Mouse (Mus musculus) inflammation-experienced regulatory T-cells, adult 6 months (primary cell): ENCODE measurements around the gene Nol3. TPM values are rescaled to one million over a fixed set of nuclear protein-coding genes. Genes with fewer than 3 reads are reported as not detected.

Experiments used
- ATAC-seq: one replicate; pipeline ENCODE4 v1.8.0; 2017
- polyA plus RNA-seq, 3 experiments: library from polyadenylated mRNA; unstranded; fragments of 100-300 nt; shearing (Covaris generic); gene quantifications; one replicate each; pipeline ENCODE4 v1.2.1; 2017

Gene Nol3
- polyA plus RNA-seq, 3 experiments from 2014 or later: 0.26 TPM; not detected in 2

DNA sequence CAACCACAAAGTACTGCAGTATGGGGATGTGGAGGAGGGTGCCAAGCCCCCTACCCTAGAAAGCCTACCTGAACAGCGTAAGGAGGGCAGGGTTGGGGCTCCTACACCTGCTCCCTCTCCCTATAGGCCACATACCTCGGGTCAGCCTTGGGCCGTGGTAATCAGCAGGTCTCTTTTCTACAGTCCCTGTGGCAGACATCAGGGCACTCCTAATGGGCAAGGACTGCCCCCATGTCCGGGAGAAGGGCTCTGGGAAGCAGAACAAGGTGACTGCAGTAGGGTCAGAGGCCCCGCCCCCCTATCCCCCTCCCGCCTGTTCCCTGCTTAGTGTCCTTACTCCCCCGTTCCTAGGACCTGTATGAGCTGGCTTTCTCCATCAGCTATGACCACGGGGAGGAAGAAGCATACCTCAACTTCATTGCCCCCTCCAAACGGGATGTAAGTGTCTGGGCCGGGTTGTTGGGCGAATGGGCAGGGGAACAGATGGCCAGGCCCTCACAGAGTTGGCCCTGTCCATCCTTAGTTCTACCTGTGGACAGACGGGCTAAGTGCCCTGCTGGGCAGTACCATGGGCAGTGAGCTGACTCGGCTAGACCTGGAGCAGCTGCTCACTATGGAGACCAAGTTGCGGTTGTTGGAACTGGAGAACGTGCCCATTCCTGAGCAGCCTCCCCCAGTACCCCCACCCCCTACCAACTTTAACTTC lies 33.4 kb downstream of the Nol3 start:
- no peak for ATAC-seq

DNA sequence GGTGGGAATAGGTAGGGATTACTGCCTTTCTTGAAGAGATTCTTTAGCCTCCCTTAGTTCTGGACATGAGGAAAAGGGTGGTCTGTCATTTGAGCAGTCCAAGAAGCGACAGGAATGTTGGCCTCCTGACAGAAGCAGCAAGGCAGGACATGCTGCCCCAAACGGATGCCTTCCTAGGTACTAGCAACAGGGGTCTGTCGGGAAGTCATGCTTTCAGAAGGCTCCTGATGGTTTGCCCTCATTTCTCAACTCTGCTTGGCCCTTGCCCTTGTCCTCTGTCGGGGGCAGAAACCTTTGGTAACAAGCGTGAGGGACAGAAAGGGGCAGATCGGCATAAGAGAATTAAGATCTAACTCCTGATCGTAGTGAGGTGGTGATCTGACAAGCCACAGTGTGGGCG lies 34.2 kb downstream of the Nol3 start:
- no peak for ATAC-seq

DNA sequence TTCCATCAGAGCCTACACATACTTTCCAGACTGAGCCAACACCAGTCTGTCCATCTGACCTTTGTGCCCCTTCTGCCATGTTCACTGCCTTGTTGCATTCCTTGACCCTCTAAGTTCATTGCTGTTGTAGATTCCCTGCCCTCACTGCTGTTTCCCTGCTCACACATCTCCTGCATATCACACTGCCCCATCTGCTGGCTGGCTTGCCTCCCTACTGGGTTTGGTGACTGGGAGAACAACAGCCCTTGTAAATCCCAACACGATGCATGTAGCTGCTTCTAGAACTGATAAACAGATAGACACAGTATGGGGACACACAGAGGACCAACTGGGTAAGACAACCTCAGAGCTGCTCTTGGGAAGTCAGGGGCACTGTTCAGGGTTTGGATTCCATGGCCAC lies 35.8 kb downstream of the Nol3 start:
- ATAC-seq: no peak

DNA sequence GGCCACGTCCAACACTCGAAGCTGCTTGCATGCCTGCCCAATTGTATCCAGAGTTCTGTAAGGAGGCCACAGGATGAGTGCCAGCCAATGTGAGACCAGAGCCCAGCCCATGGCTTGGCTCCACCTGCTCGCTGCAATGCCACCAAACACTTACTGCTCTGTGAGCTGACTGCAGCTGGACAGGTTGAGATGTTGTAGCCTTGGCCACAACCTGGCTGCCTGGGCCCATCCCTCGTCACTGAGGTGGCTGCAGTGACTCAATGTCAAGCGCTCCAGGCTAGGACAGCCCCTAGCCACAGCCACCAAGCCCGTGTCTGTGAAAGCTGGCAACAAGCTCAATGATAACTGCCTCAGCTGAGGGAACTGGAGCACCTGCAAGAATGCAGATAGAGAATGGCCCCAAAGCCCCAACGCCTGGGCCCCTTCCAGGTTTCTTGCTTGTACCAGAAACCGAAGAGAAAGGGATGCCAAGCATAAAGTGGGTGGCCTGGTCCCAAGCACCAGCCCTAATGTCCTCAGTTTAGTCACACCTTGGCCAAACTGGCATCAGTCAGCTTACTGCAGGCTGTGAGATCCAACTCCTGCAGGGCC lies 37.0 kb downstream of the Nol3 start:
- no peak for ATAC-seq

DNA sequence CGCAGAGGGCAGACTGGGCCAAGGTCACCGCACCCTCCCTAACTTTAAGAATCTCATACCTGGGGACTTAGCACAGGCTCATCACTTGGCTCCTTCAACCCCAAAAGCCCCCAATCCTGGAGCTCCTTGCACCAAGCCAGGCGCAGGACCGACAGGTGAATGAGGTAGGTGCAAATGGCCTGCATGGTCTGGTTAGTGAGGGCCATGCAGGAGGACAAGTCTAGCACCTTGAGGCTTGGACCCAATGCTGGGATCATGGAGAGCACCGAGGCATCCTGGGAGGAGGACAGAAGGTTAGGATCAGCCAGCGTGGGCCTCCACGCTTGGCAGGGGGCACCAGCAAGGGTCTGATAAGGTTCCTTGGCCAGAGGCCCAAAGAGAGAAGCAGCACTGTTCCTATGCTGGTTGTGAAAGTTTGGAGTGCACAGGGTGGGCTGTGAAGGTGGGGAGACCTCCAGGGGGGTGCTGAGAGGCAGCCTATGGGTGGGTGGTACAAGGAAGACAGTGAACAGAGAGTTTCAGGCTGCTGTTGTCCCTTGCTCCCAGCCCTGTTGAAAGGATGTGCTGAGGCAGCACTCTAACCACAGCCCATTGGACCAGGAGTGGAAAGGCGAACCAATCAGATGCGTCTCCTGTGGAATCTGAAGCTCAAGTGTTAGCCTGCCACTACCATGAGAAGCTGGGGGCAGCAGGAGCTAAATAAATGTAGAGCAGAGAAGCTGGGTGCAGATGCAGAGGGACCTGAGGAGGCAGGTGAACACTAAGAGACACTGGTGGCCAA lies 37.9 kb downstream of the Nol3 start:
- no peak for ATAC-seq

DNA sequence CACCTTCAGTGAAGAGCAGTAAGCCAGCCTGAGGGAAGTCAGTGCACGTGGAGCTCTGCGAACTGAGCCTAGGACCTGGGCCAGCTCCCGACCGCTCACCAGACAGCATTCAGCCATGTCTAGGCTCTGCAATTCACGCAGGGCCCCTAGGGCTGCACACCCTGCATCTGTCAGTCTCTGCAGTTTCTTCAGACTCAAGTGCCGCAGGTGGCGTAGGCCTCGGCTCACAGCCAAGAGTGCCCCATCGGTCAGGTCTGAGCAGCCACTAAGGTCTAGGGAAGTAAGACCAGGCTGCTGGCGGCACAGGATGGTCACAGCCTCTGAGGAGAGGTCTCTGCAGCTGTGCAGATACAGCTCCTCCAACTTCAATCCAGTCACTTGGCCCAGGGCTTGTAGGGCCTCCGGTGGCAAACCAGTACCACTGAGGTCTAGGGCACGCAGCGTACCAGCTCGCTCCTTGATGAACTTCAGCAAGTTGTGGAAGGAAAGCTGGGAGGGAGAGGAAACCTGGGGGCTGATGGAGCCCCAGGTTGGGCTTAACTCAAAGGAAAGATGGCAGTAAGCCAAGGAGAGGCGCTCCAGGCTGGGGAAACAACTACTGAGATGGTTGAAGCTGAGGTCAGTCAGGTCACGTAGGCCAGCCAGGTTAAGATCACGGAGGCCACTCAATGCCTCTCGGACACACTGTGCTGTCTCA lies 39.3 kb downstream of the Nol3 start:
- ATAC-seq: no peak

DNA sequence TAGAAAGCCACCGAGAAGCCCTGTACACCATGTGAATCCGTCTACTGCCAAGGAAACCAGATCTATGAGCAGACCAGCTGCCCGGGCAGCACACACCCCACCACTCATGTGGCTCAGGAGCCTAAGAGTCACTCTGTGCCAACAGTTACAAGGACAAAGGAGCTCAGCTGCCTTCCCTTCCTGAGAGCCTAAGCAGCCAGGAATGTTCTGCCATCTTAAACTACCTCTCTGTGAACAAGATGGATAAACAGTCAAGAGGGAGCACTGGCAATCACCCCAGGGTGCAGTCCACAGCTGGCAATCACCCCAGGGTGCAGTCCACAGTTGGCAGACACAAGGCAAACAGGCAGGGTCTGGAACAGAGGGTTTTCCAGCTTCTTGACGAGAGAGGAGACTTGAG lies 42.0 kb downstream of the Nol3 start:
- ATAC-seq: no peak

DNA sequence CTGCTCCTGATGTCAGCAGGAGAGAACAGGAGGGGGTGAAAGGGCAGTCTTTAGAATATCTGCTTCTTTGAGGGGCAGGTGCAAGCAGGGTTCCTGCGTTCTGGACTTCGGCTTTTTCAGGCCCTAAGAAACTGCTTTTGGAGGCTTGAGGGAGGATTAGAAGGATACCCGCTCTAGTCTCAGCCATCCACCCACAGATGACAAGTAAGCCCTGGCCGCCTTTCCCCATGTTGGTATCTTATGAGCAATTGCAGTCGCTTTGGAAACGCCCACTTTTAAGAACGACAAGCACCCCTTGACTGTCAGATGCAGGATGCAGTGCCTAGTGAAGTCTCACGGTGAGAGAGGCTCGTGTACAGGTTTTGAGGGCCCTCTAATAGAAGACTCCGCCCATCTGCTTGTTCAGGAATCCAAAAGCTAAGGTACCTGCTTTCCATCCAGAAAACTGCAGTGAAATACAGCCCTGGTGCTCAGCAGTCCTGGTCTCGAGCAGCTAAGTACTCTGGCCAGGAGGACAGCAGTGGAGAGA lies 42.8 kb downstream of the Nol3 start:
- no peak for ATAC-seq

DNA sequence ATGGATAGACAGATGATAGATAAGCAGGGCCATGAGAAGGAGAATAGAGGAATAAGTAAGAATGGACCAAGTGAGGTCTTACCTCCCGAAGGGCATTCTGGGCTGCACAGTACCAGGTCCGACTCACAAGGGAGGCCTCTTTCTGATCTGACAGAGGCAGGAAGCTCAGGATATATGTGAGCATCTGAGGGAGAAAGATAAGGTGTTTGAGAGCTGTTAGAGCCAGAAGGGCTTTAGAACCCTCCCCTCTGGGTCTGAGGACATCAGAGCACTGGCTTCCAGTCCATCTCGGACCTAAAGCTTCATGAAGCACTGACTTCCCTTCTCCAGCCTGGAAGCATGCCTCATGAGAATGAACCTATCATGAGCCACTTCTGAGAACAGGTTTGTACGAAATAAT lies 47.2 kb downstream of the Nol3 start:
- no peak for ATAC-seq

DNA sequence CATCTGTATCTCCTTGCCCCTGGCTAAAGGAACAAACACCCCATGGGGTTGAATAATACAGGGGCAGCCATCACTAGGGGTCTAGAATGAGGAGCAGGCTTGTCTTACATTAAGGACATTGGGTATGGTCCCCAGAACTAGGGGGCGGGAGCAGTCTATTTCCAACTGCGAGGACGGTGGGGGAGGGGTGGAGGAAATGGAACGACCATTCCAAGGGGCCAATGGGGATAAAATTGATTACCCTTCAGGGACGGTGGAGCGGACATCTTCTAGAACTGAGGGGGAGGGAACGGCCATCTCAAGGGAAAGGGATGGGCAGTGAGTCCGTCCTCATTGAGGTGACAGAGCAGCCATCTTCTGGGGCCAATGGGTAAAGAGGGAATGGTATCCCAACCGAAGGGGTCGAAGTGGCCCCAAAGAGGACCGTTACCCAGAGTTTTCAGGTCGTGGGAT lies 49.7 kb downstream of the Nol3 start:
- no peak for ATAC-seq

DNA sequence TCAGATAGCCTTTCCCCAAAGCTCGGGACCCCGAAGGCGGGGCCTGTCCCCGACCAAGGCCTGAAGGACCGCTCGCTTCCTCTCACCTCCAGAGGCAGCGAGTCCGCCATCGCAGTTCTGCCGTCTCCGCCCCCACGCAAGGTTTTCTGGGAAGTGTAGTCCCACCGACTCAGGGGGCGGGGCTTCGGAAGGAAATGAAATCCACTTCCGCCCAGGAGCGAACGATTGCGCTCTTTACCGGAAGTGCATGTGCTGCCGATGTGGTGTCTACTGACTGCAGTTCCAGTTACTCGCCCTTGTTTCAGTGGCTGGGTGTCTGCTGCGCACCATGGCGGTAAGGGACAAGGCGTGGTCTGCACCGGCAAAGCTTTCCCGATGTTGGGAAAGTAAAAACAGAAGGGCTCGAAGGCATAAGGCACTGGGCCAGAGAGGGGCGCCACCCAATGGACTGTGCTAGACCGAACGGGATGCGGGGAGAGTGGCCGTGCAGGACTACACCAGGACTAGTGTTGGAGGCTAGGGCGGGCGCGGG lies 50.3 kb downstream of the Nol3 start, which contains the start of the genes Lrrc29 and Tmem208:
Gene Lrrc29, minus strand, starts transcription at position 138 of the 532 bp plus-strand sequence.
Gene Tmem208, plus strand, starts transcription at position 214 of the 532 bp plus-strand sequence.
- peak; percentile 97 for ATAC-seq

DNA sequence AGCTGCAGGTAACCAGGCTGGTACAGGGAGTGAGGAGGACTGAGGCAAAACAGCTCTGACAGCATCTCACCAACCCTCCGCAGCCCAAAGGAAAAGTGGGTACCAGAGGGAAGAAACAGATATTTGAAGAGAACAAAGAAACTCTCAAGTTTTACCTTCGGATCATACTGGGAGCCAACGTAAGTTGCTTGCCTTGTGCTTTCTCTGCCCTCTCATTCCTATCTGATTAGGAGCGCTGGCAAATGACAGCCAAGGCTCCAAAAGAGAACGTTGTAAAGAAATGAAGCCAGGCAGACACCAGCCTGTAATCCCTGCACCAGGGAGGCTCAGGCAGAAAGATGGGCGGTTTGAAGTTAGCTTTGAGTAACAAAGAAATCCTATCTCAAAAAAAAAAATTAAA lies 51.0 kb downstream of the Nol3 start:
- ATAC-seq: no peak

DNA sequence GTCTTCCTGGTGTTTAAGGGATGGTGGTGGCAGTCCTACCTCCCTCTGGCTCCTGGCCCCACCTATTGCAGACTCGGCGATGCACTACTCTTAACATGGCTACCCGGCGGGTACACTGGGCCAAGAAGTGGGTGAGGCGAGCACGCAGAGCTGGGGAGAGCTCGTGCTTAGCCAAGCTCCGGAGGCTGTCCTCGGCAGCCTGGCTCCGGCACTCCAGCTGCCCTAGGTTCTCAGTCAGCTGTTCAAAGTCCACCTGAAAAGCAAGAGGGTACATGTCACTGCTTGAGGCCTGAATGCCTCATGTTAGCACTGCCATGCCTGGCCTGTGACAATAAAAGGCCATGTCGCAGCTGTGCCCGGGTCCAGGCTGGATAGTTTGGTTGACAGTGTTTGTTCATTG lies 54.4 kb downstream of the Nol3 start:
- no peak for ATAC-seq

DNA sequence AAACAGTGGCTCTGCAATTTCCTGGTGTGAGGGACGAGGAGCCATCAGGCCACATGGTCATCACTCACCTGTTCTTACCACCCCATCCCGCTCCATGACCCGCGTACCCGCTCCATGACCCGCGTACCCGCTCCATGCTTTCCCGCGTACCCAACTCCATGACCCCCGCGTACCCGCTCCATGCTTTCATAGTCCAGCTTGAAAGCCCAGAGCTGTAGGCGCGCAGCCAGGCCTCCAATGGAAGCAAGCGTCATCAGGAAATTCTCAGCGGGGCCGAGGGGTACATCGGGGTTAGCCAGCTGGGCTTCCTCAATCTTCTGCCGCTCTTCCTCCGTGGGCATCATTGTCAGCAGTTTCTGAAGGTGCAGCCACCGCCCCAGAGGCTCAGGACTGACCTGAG lies 55.5 kb downstream of the Nol3 start:
- ATAC-seq: no peak

Other genes with a start within 250 kb of the Nol3 start
- gene Ces3a, start 227.5 kb upstream of the Nol3 start, polyA plus RNA-seq: not detected
- gene Ces3b, start 192.4 kb upstream of the Nol3 start, polyA plus RNA-seq: not detected
- not detected for gene Ces4a, start 144.3 kb upstream of the Nol3 start, polyA plus RNA-seq
- 10 to 100 TPM; 34.4 to 53.8 (median 42.1) TPM for gene Cbfb, start 105.5 kb upstream of the Nol3 start, polyA plus RNA-seq
- gene D230025D16Rik, start 51.0 kb upstream of the Nol3 start, polyA plus RNA-seq: 10 to 100 TPM; 11.1 to 14.6 (median 12.1) TPM
- under 1 TPM; 0.51 to 0.97 (median 0.87) TPM for gene B3gnt9, start 21.0 kb upstream of the Nol3 start, polyA plus RNA-seq
- 10 to 100 TPM; 54.1 to 78.8 (median 58.2) TPM for gene Tradd, start 11.5 kb upstream of the Nol3 start, polyA plus RNA-seq
- gene Fbxl8, start 11.5 kb upstream of the Nol3 start, polyA plus RNA-seq: 10 to 100 TPM; 18.5 to 24.7 (median 18.5) TPM
- under 1 TPM in 1 of 3 experiments, not detected in 2; 0.34 TPM for gene Hsf4, start 6.3 kb upstream of the Nol3 start, polyA plus RNA-seq
- 1 to 10 TPM; 1.2 to 2.5 (median 2.1) TPM for gene 4931428F04Rik, start 13.7 kb downstream of the Nol3 start, polyA plus RNA-seq
- gene Exoc3l, start 20.0 kb downstream of the Nol3 start, polyA plus RNA-seq: under 1 TPM in 2 of 3 experiments, not detected in 1; 0.38 to 0.60 TPM
- 10 to 100 TPM; 54.2 to 61.3 (median 55.9) TPM for gene E2f4, start 21.5 kb downstream of the Nol3 start, polyA plus RNA-seq
- gene Elmo3, start 29.5 kb downstream of the Nol3 start, polyA plus RNA-seq: 10 to 100 TPM in 1 of 3 experiments, 1 to 10 TPM in 2; 3.9 to 11.8 (median 9.5) TPM
- gene Lrrc29, start 50.1 kb downstream of the Nol3 start, polyA plus RNA-seq: 1 to 10 TPM; 1.8 to 4.2 (median 3.2) TPM
- gene Tmem208, start 50.2 kb downstream of the Nol3 start, polyA plus RNA-seq: 100 to 1,000 TPM; 136 to 151 (median 144) TPM
- gene Fhod1, start 71.8 kb downstream of the Nol3 start, polyA plus RNA-seq: 1 to 10 TPM; 3.1 to 3.5 (median 3.2) TPM
- gene Slc9a5, start 72.7 kb downstream of the Nol3 start, polyA plus RNA-seq: 1 to 10 TPM in 1 of 3 experiments, under 1 TPM in 2; 0.28 to 1.3 (median 0.42) TPM
- under 1 TPM in 1 of 3 experiments, not detected in 2; 0.11 TPM for gene Plekhg4, start 97.1 kb downstream of the Nol3 start, polyA plus RNA-seq
- not detected for gene Kctd19, start 137.4 kb downstream of the Nol3 start, polyA plus RNA-seq
- not detected for gene Lrrc36, start 137.4 kb downstream of the Nol3 start, polyA plus RNA-seq
- gene Tppp3, start 195.4 kb downstream of the Nol3 start, polyA plus RNA-seq: 1 to 10 TPM in 1 of 3 experiments, under 1 TPM in 1, not detected in 1; 0.48 to 2.2 TPM
- 1 to 10 TPM; 1.1 to 2.2 (median 1.8) TPM for gene Zdhhc1, start 220.8 kb downstream of the Nol3 start, polyA plus RNA-seq
- not detected for gene Hsd11b2, start 242.6 kb downstream of the Nol3 start, polyA plus RNA-seq